Mouse (Mus musculus) intestine, postnatal 0 days (tissue): ENCODE data around the gene Agps. TPM values are rescaled to one million over a fixed set of nuclear protein-coding genes. Genes with fewer than 3 reads are reported as not detected.

Experiments
- ATAC-seq: fragments of 200-750 bp; cut with Nextera tagmentation; 2 replicates; pipeline ENCODE4 v1.8.0; 2017; ENCODE audit warnings: mild to moderate bottlenecking, moderate TSS enrichment, moderate library complexity
- H3K27ac ChIP-seq: fragments of 300-500 bp; sonication (generic); 2 replicates; pipeline ENCODE4 v1.5.1; 2014; ENCODE audit warnings: mild to moderate bottlenecking, low read depth, low read length, moderate library complexity
- H3K27me3 ChIP-seq: fragments of 300-500 bp; sonication (generic); replicated peaks from 2 replicates; pipeline ENCODE4 v1.6.1; 2014; ENCODE audit warnings: low read length, mixed read lengths; ENCODE audit not compliant: control insufficient read depth, insufficient read depth
- H3K36me3 ChIP-seq: fragments of 300-500 bp; sonication (generic); 2 replicates; pipeline ENCODE4 v1.6.1; 2014; ENCODE audit warnings: mild to moderate bottlenecking, moderate library complexity; ENCODE audit not compliant: control insufficient read depth, insufficient read depth
- H3K4me1 ChIP-seq: fragments of 300-500 bp; sonication (generic); replicated peaks from 2 replicates; pipeline ENCODE4 v1.6.1; 2014; ENCODE audit warnings: antibody characterized with exemption, low read length, mixed read lengths; ENCODE audit not compliant: control insufficient read depth, insufficient read depth
- H3K4me2 ChIP-seq: fragments of 300-500 bp; sonication (generic); replicated peaks from 2 replicates; pipeline ENCODE4 v1.6.1; 2014; ENCODE audit warnings: low read depth, mild to moderate bottlenecking, moderate library complexity
- H3K4me3 ChIP-seq: fragments of 300-500 bp; sonication (generic); 2 replicates; pipeline ENCODE4 v1.5.1; 2014; ENCODE audit warnings: low read depth, low read length
- H3K9ac ChIP-seq: fragments of 300-500 bp; sonication (generic); 2 replicates; pipeline ENCODE4 v1.6.1; 2014; ENCODE audit warnings: mild to moderate bottlenecking, low read depth, low read length
- H3K9me3 ChIP-seq: fragments of 300-500 bp; sonication (generic); 2 replicates; pipeline ENCODE4 v1.6.1; 2016; ENCODE audit warnings: mixed run types; ENCODE audit not compliant: control insufficient read depth
- CTCF ChIP-seq: sonication (generic); IDR thresholded peaks from 2 replicates; pipeline ENCODE4 v1.5.1; 2016; ENCODE audit warnings: low read depth, mild to moderate bottlenecking, control low read depth, antibody characterized with exemption, moderate library complexity
- whole genome bisulfite sequencing: fragments of 180-500 bp; shearing (Covaris S2); extraction: QIAGEN DNeasy Blood & Tissue Kit; methylation state at CpG from one replicate; pipeline ENCODE4 v1.1.7; 2014; 5-methylcytosine and 5-hydroxymethylcytosine counted together
- polyA plus RNA-seq: library from polyadenylated mRNA; unstranded; fragments of >200 nt; fragmentation: Nextera tagmentation; extraction: Ambion mirVana; gene quantifications from 2 replicates; pipeline ENCODE4 v1.2.1, GENCODE M21; 2015

Gene Agps
- polyA plus RNA-seq, 1 experiment from 2014 or later, result 6.5 TPM

- no peak for ATAC-seq
- no peaks in the 10 kb centered on the region for H3K27me3 ChIP-seq
- H3K9me3 ChIP-seq, result no peaks in the 10 kb centered on the region
- TF ChIP-seq CTCF, result no peak
- H3K4me2 ChIP-seq, result no peak overlapping the region
- H3K4me1 ChIP-seq, result no peaks in the 10 kb centered on the region
- 83% methylated on average over 1 of the region's 1 CpGs for WGBS
- no peak overlapping the region for H3K9ac ChIP-seq
- no peak overlapping the region for H3K27ac ChIP-seq
- peaks cover 21% of the 10 kb centered on the region; the same call in 1 of the 2 replicates for H3K36me3 ChIP-seq
- H3K4me3 ChIP-seq, result no peak overlapping the region
Observed at GRCm38 (mm10) chr2:75907142-75907541, 75.2 kb downstream of the Agps start.

GRCm38 (mm10) chr2:75915040-75915439 is 83.1 kb downstream of the Agps start:
- Histone ChIP-seq H3K27ac (no peak overlapping the region), H3K36me3 (peaks cover 28% of the 10 kb centered on the region), H3K9ac (no peak overlapping the region), H3K4me3 (no peak overlapping the region), H3K4me1 (no peaks in the 10 kb centered on the region), H3K27me3 (no peaks in the 10 kb centered on the region), H3K4me2 (no peak overlapping the region), H3K9me3 (no peaks in the 10 kb centered on the region)
- no peak for ATAC-seq
- 94% methylated on average over 3 of the region's 3 CpGs for WGBS
- no peak for TF ChIP-seq CTCF

GRCm38 (mm10) chr2:75923807-75924340 is 91.9 kb downstream of the Agps start:
- ATAC-seq, result no peak
- no peak for TF ChIP-seq CTCF

GRCm38 (mm10) chr2:75926061-75926460 is 94.1 kb downstream of the Agps start:
- Histone ChIP-seq H3K36me3 (peaks cover 22% of the 10 kb centered on the region), H3K27ac (no peak overlapping the region), H3K4me3 (no peak overlapping the region), H3K4me1 (no peaks in the 10 kb centered on the region), H3K9me3 (no peaks in the 10 kb centered on the region), H3K27me3 (no peaks in the 10 kb centered on the region), H3K4me2 (no peak overlapping the region), H3K9ac (no peak overlapping the region)
- no peak for ATAC-seq
- TF ChIP-seq CTCF, result 0 out of 2 replicates have a peak, but pooled peaks have one; percentile 11
- WGBS, result 87% methylated on average over 5 of the region's 5 CpGs

More at GRCm38 (mm10) chr2:75923807-75924340, 91.9 kb downstream of the Agps start:
- H3K4me3 ChIP-seq, result no peak overlapping the region
- no peaks in the 10 kb centered on the region for H3K4me1 ChIP-seq
- peaks cover 17% of the 10 kb centered on the region for H3K36me3 ChIP-seq
- WGBS, result 93% methylated on average over 4 of the region's 4 CpGs
- H3K4me2 ChIP-seq, result no peak overlapping the region
- no peak overlapping the region for H3K9ac ChIP-seq
- no peaks in the 10 kb centered on the region for H3K27me3 ChIP-seq
- no peaks in the 10 kb centered on the region for H3K9me3 ChIP-seq
- H3K27ac ChIP-seq, result no peak overlapping the region

- Histone ChIP-seq H3K27me3 (no peaks in the 10 kb centered on the region), H3K4me2 (no peak overlapping the region), H3K27ac (no peak overlapping the region), H3K9ac (no peak overlapping the region), H3K4me3 (no peak overlapping the region), H3K36me3 (peaks cover 22% of the 10 kb centered on the region), H3K4me1 (no peaks in the 10 kb centered on the region), H3K9me3 (no peaks in the 10 kb centered on the region)
- TF ChIP-seq CTCF, result no peak
- no peak for ATAC-seq
- WGBS, result 98% methylated on average over 3 of the region's 3 CpGs
Observed at GRCm38 (mm10) chr2:75928011-75928410, 96.0 kb downstream of the Agps start.

- Histone ChIP-seq H3K4me3 (no peak overlapping the region), H3K9me3 (no peaks in the 10 kb centered on the region), H3K27me3 (no peaks in the 10 kb centered on the region), H3K9ac (no peak overlapping the region), H3K4me1 (no peaks in the 10 kb centered on the region), H3K4me2 (no peak overlapping the region), H3K36me3 (peaks cover 20% of the 10 kb centered on the region), H3K27ac (no peak overlapping the region)
- ATAC-seq, result no peak
- no peak for TF ChIP-seq CTCF
- 90% methylated on average over 2 of the region's 2 CpGs for WGBS
Observed at GRCm38 (mm10) chr2:75929141-75929540, 97.2 kb downstream of the Agps start.
